Mouse (Mus musculus) erythroblast, embryonic 14.5 days (primary cell): ENCODE measurements around the gene Gpd2. TPM values are rescaled to one million over a fixed set of nuclear protein-coding genes. Genes with fewer than 3 reads are reported as not detected.

Source experiments
- H3K27me3 ChIP-seq: 2 replicates; pipeline ENCODE4 v1.6.1; 2012; ENCODE audit warnings: inconsistent platforms; ENCODE audit not compliant: control insufficient read depth
- H3K36me3 ChIP-seq: 2 replicates; pipeline ENCODE4 v1.6.1; 2012; ENCODE audit warnings: mild to moderate bottlenecking, inconsistent platforms; ENCODE audit not compliant: control insufficient read depth
- H3K4me1 ChIP-seq: 2 replicates; pipeline ENCODE4 v1.6.1; 2012; ENCODE audit warnings: inconsistent platforms; ENCODE audit not compliant: control insufficient read depth
- H3K4me3 ChIP-seq: replicated peaks from 2 replicates; pipeline ENCODE3; 2012; ENCODE audit warnings: moderate library complexity, mild to moderate bottlenecking, inconsistent platforms
- H3K9me3 ChIP-seq: 2 replicates; pipeline ENCODE4 v1.6.1; 2012; ENCODE audit warnings: low read length, inconsistent platforms, mixed read lengths; ENCODE audit not compliant: control insufficient read depth
- GATA1 ChIP-seq: IDR thresholded peaks from 2 replicates; pipeline ENCODE4 v1.6.1; 2012; ENCODE audit warnings: low read length, inconsistent platforms, mixed read lengths
- TAL1 ChIP-seq: IDR thresholded peaks from 3 replicates; pipeline ENCODE4 v1.6.1; 2012; ENCODE audit warnings: low read length, inconsistent platforms, mixed read lengths
- polyA plus RNA-seq: library from polyadenylated mRNA; stranded (reverse); fragments of >175 nt; gene quantifications from 2 replicates; pipeline ENCODE4 v1.2.3, GENCODE M21; 2012

Gene Gpd2
- polyA plus RNA-seq, 1 experiment = 0.07 TPM

- Histone ChIP-seq H3K4me3 (no peak overlapping the region), H3K36me3 (no peaks in the 10 kb centered on the region; the same call in 1 of the 2 replicates), H3K27me3 (no peaks in the 10 kb centered on the region), H3K9me3 (no peaks in the 10 kb centered on the region), H3K4me1 (peaks cover 10% of the 10 kb centered on the region)
- no peak for TF ChIP-seq TAL1
- TF ChIP-seq GATA1 = no peak
These were observed 117.4 kb downstream of the Gpd2 start for GRCm38 (mm10) chr2:57354848-57355247.

- no peak for TF ChIP-seq TAL1
- TF ChIP-seq GATA1 = no peak
- H3K9me3 ChIP-seq = no peaks in the 10 kb centered on the region
- H3K36me3 ChIP-seq = no peaks in the 10 kb centered on the region; the same call in 1 of the 2 replicates
- H3K4me1 ChIP-seq = no peaks in the 10 kb centered on the region
- no peak overlapping the region for H3K4me3 ChIP-seq
- H3K27me3 ChIP-seq = no peaks in the 10 kb centered on the region
These were observed 118.9 kb downstream of the Gpd2 start for GRCm38 (mm10) chr2:57356222-57356822.

- no peak overlapping the region for H3K4me3 ChIP-seq
- no peaks in the 10 kb centered on the region for H3K9me3 ChIP-seq
- H3K4me1 ChIP-seq = no peaks in the 10 kb centered on the region
- TF ChIP-seq GATA1 = no peak
- TF ChIP-seq TAL1 = no peak
- no peaks in the 10 kb centered on the region; the same call in 1 of the 2 replicates for H3K36me3 ChIP-seq
- no peaks in the 10 kb centered on the region for H3K27me3 ChIP-seq
These were observed 125.1 kb downstream of the Gpd2 start for GRCm38 (mm10) chr2:57362503-57362902.

GRCm38 (mm10) chr2:57374647-57375046 is 137.2 kb downstream of the Gpd2 start:
- TF ChIP-seq GATA1 = no peak
- no peak for TF ChIP-seq TAL1
- Histone ChIP-seq H3K36me3 (no peaks in the 10 kb centered on the region), H3K9me3 (no peaks in the 10 kb centered on the region), H3K27me3 (no peaks in the 10 kb centered on the region), H3K4me1 (no peaks in the 10 kb centered on the region), H3K4me3 (no peak overlapping the region)

DNA sequence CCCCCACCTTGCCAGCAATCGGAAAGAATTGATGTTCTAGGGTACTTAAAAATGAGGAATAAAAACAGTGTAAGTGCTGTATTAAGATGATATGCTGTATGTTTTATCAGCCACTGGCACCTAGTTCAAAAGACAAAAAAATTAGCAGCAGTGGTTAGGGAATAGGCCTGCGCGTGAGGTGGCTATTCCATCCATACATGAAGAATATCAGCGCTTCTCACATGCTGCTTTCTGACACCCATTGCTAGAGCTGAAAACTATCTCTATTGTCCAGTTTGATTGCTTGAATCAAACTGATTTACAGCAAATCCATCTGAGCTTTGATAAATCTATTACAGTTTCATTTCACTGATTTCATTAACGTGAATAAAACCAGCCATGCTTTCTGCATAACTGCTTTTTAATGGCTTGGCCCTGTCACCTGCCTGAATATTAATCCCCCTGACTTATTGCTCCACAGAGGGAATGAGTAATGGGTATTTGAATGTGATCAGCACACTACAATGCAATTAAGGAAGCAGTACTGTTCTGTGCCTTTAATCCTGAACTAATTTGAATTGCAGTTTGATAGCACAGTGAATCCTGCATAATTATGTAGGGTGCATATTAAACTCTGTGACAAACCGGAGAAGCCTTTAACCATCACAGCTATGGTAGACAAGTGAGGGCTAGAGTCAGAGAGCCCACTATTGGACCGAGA is 137.9 kb downstream of the Gpd2 start:
- Histone ChIP-seq H3K9me3 (no peaks in the 10 kb centered on the region), H3K4me3 (no peak overlapping the region), H3K27me3 (no peaks in the 10 kb centered on the region), H3K36me3 (no peaks in the 10 kb centered on the region), H3K4me1 (no peaks in the 10 kb centered on the region)
- TF ChIP-seq TAL1 (no peak), GATA1 (no peak)

DNA sequence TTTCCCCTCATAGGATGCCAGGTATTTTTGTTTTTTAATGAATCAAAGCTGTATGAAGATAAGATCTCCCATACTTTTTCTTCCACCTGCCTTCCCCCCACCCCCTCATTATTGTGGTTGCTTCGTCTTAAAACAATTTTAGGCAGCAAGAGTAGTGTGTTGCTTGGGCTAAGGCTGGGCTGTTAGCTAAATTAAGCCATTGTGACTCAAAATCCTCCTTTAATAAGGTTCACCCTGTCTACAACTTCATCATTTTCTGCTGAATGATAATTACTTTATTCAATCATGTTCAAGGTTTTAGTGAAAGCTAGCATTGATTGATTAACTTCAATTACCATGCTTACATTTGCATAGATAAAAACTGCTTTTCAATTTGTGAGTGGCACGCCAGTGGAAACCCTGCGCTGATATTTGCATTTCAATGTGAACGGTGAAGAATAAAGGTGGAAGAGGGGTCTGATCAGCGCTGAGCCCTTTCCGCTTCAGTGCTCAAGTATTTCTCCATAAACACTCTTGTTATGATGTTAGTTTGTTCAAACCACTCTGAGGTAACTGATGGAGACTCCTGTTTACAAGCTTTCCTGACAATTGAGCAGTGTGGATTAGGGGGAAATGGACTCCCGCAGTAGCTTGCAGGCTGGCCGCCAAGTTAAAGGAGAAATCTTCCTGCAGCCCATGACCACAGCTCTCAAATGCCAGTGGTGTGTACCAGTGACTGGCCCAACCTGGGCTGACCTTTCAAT is 140.9 kb downstream of the Gpd2 start:
- TF ChIP-seq GATA1 (no peak), TAL1 (no peak)
- H3K27me3 ChIP-seq = no peaks in the 10 kb centered on the region
- H3K4me3 ChIP-seq = no peak overlapping the region
- no peaks in the 10 kb centered on the region for H3K4me1 ChIP-seq
- H3K36me3 ChIP-seq = no peaks in the 10 kb centered on the region
- H3K9me3 ChIP-seq = no peaks in the 10 kb centered on the region

- no peaks in the 10 kb centered on the region for H3K36me3 ChIP-seq
- H3K27me3 ChIP-seq = no peaks in the 10 kb centered on the region
- no peak overlapping the region for H3K4me3 ChIP-seq
- H3K9me3 ChIP-seq = no peaks in the 10 kb centered on the region
- no peak for TF ChIP-seq GATA1
- no peak for TF ChIP-seq TAL1
- H3K4me1 ChIP-seq = no peaks in the 10 kb centered on the region
These were observed 147.2 kb downstream of the Gpd2 start for GRCm38 (mm10) chr2:57384625-57385024.

DNA sequence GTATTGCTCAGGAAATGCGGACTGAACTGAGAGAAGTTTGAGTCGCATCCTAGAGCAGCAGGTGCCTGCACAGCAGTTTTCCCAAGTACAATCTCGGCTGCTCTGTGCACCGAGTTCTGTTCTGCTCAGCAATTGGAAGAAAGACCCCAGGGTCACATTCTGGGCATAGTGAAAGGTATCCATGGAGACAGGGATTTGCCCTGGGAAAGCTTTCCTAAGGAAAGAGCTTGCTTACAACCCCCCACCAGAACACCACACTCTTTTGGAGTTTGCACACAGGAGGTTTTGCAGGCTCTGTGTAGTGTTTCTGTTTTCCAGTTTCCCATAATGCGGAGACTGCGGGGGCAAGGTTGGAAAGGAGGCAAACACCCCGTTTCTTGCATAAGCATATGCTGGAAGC is 150.4 kb downstream of the Gpd2 start:
- no peaks in the 10 kb centered on the region for H3K9me3 ChIP-seq
- no peaks in the 10 kb centered on the region for H3K27me3 ChIP-seq
- H3K4me1 ChIP-seq = no peaks in the 10 kb centered on the region
- no peak for TF ChIP-seq TAL1
- no peak for TF ChIP-seq GATA1
- H3K36me3 ChIP-seq = no peaks in the 10 kb centered on the region
- no peak overlapping the region for H3K4me3 ChIP-seq

- Histone ChIP-seq H3K36me3 (no peaks in the 10 kb centered on the region), H3K4me1 (no peaks in the 10 kb centered on the region), H3K4me3 (no peak overlapping the region), H3K27me3 (no peaks in the 10 kb centered on the region), H3K9me3 (no peaks in the 10 kb centered on the region; the same call in 1 of the 2 replicates)
- TF ChIP-seq TAL1 (no peak), GATA1 (no peak)
These were observed 157.6 kb downstream of the Gpd2 start for GRCm38 (mm10) chr2:57395071-57395470.
